Mouse (Mus musculus) cerebellum, adult 2 months (tissue): ENCODE data around the gene Syt8.

Experiments used
- CTCF ChIP-seq: fragments of 200-500 bp; IDR thresholded peaks from 2 replicates; pipeline ENCODE4 v1.5.1; 2011; ENCODE audit warnings: low read depth, mild to moderate bottlenecking, control low read depth, low read length, moderate library complexity, borderline replicate concordance; ENCODE audit not compliant: insufficient read depth
- POLR2A ChIP-seq: fragments of 200-500 bp; IDR thresholded peaks from 2 replicates; pipeline ENCODE4 v1.6.1; 2011; ENCODE audit warnings: low read length, control low read depth, borderline replicate concordance; ENCODE audit not compliant: insufficient read depth

DNA sequence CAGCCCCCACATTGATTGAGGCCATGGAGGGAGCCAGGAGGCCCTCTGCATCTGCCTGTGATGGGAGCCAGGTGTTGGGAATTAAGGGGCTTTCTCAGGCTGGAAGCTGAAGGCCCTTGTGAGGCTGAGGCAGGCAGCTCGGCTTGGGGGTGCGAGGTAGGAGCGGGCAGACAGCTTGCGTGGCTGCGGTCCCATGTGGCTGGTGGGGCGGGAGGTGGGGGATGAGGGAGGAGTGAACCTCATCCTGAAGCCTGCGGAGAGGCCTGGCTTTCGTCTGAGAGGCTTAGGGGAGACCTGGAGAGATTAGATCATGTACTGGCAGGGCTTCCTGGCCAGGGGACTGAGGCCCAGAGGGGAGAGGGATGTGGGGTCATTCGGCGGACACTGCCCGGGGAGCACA lies 48.5 kb downstream of the Syt8 start:
- TF ChIP-seq CTCF (no peak), POLR2A (no peak)
